In genomic region chr10:20992665-20993064, GRCm38 (mm10) we compare ENCODE assay signal across 9 mouse cellular contexts. TPM values are rescaled to one million over a fixed set of nuclear protein-coding genes. Genes with fewer than 3 reads are reported as not detected.
DNase-seq lines count a peak whose midpoint lies in the region; ATAC-seq and TF ChIP-seq lines count a peak whose summit lies in the region.
"Had no signal": no experiment of that assay in that cellular context is flagged by ENCODE, and none has a peak within 500 bp of the region (broad histone marks: within the 10 kb centered on the region; RNA-seq: fewer than 3 reads in every experiment).

No protein-coding gene starts in this region.

- peak; percentile 76 for TF ChIP-seq CTCF in gastrocnemius, adult 2 months (IDR thresholded peaks at IDR 0.05)
- peak; percentile 80 for TF ChIP-seq CTCF in embryonic fibroblast, embryonic 13.5 days (IDR thresholded peaks at IDR 0.05; ENCODE audit: borderline replicate concordance, insufficient read depth, low read length)

- peak; percentile 81 for ATAC-seq in activated CD4-positive, CD25-positive, alpha-beta regulatory T cell, adult 4 months
- ATAC-seq in megakaryocyte progenitor cell, adult 5-6 weeks (replicated peaks; ENCODE audit: poor library complexity) = peak; percentile 87

- H3K4me1 ChIP-seq in embryonic fibroblast, embryonic 13.5 days (ENCODE audit: control insufficient read depth, insufficient read depth, low read length) = no peaks in the 10 kb centered on the region
- H3K4me1 ChIP-seq: lung, embryonic 15.5 days had no signal

- no peak for TF ChIP-seq POLR2A in embryonic fibroblast, embryonic 13.5 days (IDR thresholded peaks at IDR 0.05; ENCODE audit: low read depth, low read length)

- H3K4me3 ChIP-seq in gastrocnemius, adult 2 months = no peak overlapping the region
- H3K4me3 ChIP-seq in embryonic fibroblast, embryonic 13.5 days (ENCODE audit: insufficient read depth, low read length) = no peak overlapping the region
- H3K4me3 ChIP-seq: lung, embryonic 15.5 days had no signal

- no peak overlapping the region for H3K27ac ChIP-seq in gastrocnemius, adult 2 months
- no peak overlapping the region for H3K27ac ChIP-seq in embryonic fibroblast, embryonic 13.5 days (ENCODE audit: insufficient read depth, low read length)
- H3K27ac ChIP-seq: lung, embryonic 15.5 days had no signal

- intact Hi-C loops in gastrocnemius, adult 2 months (cut with DNase I) = loop anchor here (1.0 kb wide), 1 partner anchor 197 kb away; no protein-coding TSS in a partner anchor

- peak; percentile 26 for DNase-seq in gastrocnemius, adult 2 months
- DNase-seq in gastrocnemius, adult 8-10 months (ENCODE audit: low spot score in 2 of 2) = no peak
- DNase-seq in A20 (ENCODE audit: low read depth, low spot score) = peak; percentile 69
- peak; percentile 45 to 59 for DNase-seq in kidney, postnatal 25 days
- DNase-seq in thymus, adult 18-20 months = peak; percentile 48 to 73

RNA-seq across cellular contexts. Expression of gene Ahi1, which starts 40.3 kb away (rescaled TPM):
- total RNA-seq in gastrocnemius, adult 2 months (2021) = 1 to 10 TPM in 1 of 2 experiments, under 1 TPM in 1; 0.74 to 1.5 TPM
- under 1 TPM; 0.39 to 0.94 (median 0.54) TPM for total RNA-seq in gastrocnemius, adult 8-10 months (2022)
- polyA plus RNA-seq in activated CD4-positive, CD25-positive, alpha-beta regulatory T cell, adult 4 months (2017; shearing (Covaris generic)) = 10 to 100 TPM; 10.8 to 11.3 TPM
- 16.7 and 18.6 TPM in 2 replicates for polyA plus RNA-seq in embryonic fibroblast, embryonic 13.5 days (2011; ENCODE audit: insufficient read length, low read depth, missing spikeins)
- total RNA-seq in megakaryocyte progenitor cell, adult 5-6 weeks (2015) = 6.5 and 7.6 TPM in 2 replicates
- 4.3 and 4.8 TPM in 2 replicates for total RNA-seq in megakaryocyte progenitor cell, adult 5-6 weeks (2017)

Comparison
In these comparisons a context has a peak if more than half of its experiments do, and no peak if none do; other contexts are left out.
1. DNase-seq: peak in gastrocnemius, adult 2 months (single experiment), A20 (single experiment), kidney, postnatal 25 days (2 of 2) and thymus, adult 18-20 months (2 of 2); none in gastrocnemius, adult 8-10 months (0 of 2).